Comparison of ENCODE assay signal across 14 mouse cellular contexts in the genomic region with DNA sequence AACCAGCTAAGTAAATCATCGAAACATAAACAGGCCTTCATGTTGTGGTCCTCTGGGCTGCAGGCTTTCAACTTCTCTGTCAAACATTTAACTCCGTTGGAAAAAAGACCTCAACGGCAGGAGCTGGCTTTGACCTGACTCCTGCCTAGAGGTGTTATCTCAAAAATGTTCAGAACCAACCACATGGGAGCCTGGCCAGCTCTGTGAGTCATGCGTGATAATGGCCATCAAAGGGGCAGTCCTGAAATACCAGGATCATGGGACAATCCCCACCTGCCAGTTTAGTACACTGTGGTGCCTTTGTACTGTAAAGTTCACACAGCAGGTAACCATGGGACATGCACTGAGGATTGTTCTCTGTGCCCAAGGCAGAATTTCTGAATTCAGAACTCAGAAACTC.
DNase-seq lines count a peak whose midpoint lies in the region; ATAC-seq and TF ChIP-seq lines count a peak whose summit lies in the region.
"Had no signal": no experiment of that assay in that cellular context is flagged by ENCODE, and none has a peak within 500 bp of the region (broad histone marks: within the 10 kb centered on the region; RNA-seq: fewer than 3 reads in every experiment).

No protein-coding gene starts in this region.

- no peak overlapping the region for H3K9ac ChIP-seq in forebrain, embryonic 14.5 days (ENCODE audit: low read length)
- H3K9ac ChIP-seq in forebrain, postnatal 0 days: no peak overlapping the region
- H3K9ac ChIP-seq in heart, adult 2 months (ENCODE audit: low read depth, low read length): no peak overlapping the region
- H3K9ac ChIP-seq in neural tube, embryonic 15.5 days (replicated peaks): no peak overlapping the region
- no peak overlapping the region for H3K9ac ChIP-seq in hindbrain, embryonic 11.5 days (ENCODE audit: low read depth, low read length)

- peaks cover 2% of the 10 kb centered on the region; the same call in 1 of the 2 replicates for H3K4me1 ChIP-seq in forebrain, embryonic 14.5 days (ENCODE audit: control insufficient read depth, insufficient read depth, low read length)
- H3K4me1 ChIP-seq in forebrain, postnatal 0 days (ENCODE audit: insufficient read depth): no peaks in the 10 kb centered on the region
- no peaks in the 10 kb centered on the region for H3K4me1 ChIP-seq in heart, adult 2 months (ENCODE audit: control insufficient read depth, insufficient read depth, low read length)
- peaks cover 4% of the 10 kb centered on the region; the same call in 1 of the 2 replicates for H3K4me1 ChIP-seq in neural tube, embryonic 15.5 days
- H3K4me1 ChIP-seq in hindbrain, embryonic 11.5 days (replicated peaks; ENCODE audit: control insufficient read depth, insufficient read depth, low read length): no peaks in the 10 kb centered on the region

- H3K27ac ChIP-seq in forebrain, embryonic 14.5 days (ENCODE audit: low read depth, low read length): no peak overlapping the region
- H3K27ac ChIP-seq in forebrain, postnatal 0 days (ENCODE audit: low read depth, low read length): no peak overlapping the region
- no peak overlapping the region for H3K27ac ChIP-seq in heart, adult 2 months
- H3K27ac ChIP-seq in neural tube, embryonic 15.5 days (replicated peaks): no peak overlapping the region
- H3K27ac ChIP-seq in hindbrain, embryonic 11.5 days (ENCODE audit: low read depth, low read length): no peak overlapping the region

- 60% methylated on average over 4 of the region's 4 CpGs for WGBS in forebrain, embryonic 14.5 days
- 62% methylated on average over 4 of the region's 4 CpGs for WGBS in forebrain, postnatal 0 days
- WGBS in heart, adult 2 months: 19% methylated on average over 4 of the region's 4 CpGs
- 56% methylated on average over 4 of the region's 4 CpGs for WGBS in neural tube, embryonic 15.5 days
- WGBS in hindbrain, embryonic 11.5 days: 68% methylated on average over 4 of the region's 4 CpGs

- intact Hi-C loops in heart, adult 2 months (cut with DNase I): no loop called here
- intact Hi-C loops in heart, postnatal 14 days (cut with DNase I): no loop called here

- H3K4me2 ChIP-seq in forebrain, embryonic 14.5 days (ENCODE audit: low read length): no peak overlapping the region
- H3K4me2 ChIP-seq in forebrain, postnatal 0 days (ENCODE audit: low read depth): no peak overlapping the region
- H3K4me2 ChIP-seq in neural tube, embryonic 15.5 days: no peak overlapping the region
- no peak overlapping the region for H3K4me2 ChIP-seq in hindbrain, embryonic 11.5 days (replicated peaks; ENCODE audit: low read depth, low read length)

- TF ChIP-seq POLR2A in heart, adult 2 months (IDR thresholded peaks at IDR 0.05; ENCODE audit: insufficient read depth, low read depth, low read length): no peak

- H3K27me3 ChIP-seq in forebrain, embryonic 14.5 days (replicated peaks; ENCODE audit: control insufficient read depth, insufficient read depth, low read length): no peaks in the 10 kb centered on the region
- H3K27me3 ChIP-seq in forebrain, postnatal 0 days (ENCODE audit: insufficient read depth, low read length): no peaks in the 10 kb centered on the region
- no peaks in the 10 kb centered on the region for H3K27me3 ChIP-seq in heart, adult 2 months (ENCODE audit: control insufficient read depth, insufficient read depth, low read length)
- H3K27me3 ChIP-seq in neural tube, embryonic 15.5 days (replicated peaks): no peaks in the 10 kb centered on the region
- H3K27me3 ChIP-seq in hindbrain, embryonic 11.5 days (ENCODE audit: control insufficient read depth, insufficient read depth, low read length): no peaks in the 10 kb centered on the region

- peak; percentile 81 for TF ChIP-seq EP300 in heart, adult 2 months (IDR thresholded peaks at IDR 0.05; ENCODE audit: insufficient read depth, low read depth, low read length)

- no peak overlapping the region for H3K4me3 ChIP-seq in forebrain, embryonic 14.5 days (ENCODE audit: low read depth, low read length)
- no peak overlapping the region for H3K4me3 ChIP-seq in forebrain, postnatal 0 days (ENCODE audit: low read depth, low read length)
- no peak overlapping the region for H3K4me3 ChIP-seq in heart, adult 2 months
- H3K4me3 ChIP-seq in neural tube, embryonic 15.5 days (replicated peaks): no peak overlapping the region
- no peak overlapping the region for H3K4me3 ChIP-seq in hindbrain, embryonic 11.5 days (ENCODE audit: low read depth, low read length)
- H3K4me3 ChIP-seq: myocyte had no signal

- TF ChIP-seq CTCF in forebrain, postnatal 0 days (IDR thresholded peaks at IDR 0.05; ENCODE audit: low read depth): no peak
- TF ChIP-seq CTCF in heart, adult 2 months (IDR thresholded peaks at IDR 0.05): no peak

- ATAC-seq in forebrain, embryonic 14.5 days: no peak
- ATAC-seq in forebrain, postnatal 0 days: no peak
- ATAC-seq in neural tube, embryonic 15.5 days (ENCODE audit: low FRiP score): no peak
- no peak for ATAC-seq in hindbrain, embryonic 11.5 days (ENCODE audit: low FRiP score)

- no peaks in the 10 kb centered on the region for H3K9me3 ChIP-seq in forebrain, embryonic 14.5 days (replicated peaks; ENCODE audit: control insufficient read depth, low read length)
- H3K9me3 ChIP-seq in forebrain, postnatal 0 days (ENCODE audit: low read length): no peaks in the 10 kb centered on the region
- no peaks in the 10 kb centered on the region for H3K9me3 ChIP-seq in neural tube, embryonic 15.5 days (replicated peaks)
- no peaks in the 10 kb centered on the region for H3K9me3 ChIP-seq in hindbrain, embryonic 11.5 days (ENCODE audit: control insufficient read depth, low read length)

- H3K36me3 ChIP-seq in forebrain, embryonic 14.5 days (ENCODE audit: control insufficient read depth, insufficient read depth, low read length): no peaks in the 10 kb centered on the region
- no peaks in the 10 kb centered on the region for H3K36me3 ChIP-seq in forebrain, postnatal 0 days (ENCODE audit: insufficient read depth)
- H3K36me3 ChIP-seq in heart, adult 2 months (ENCODE audit: control insufficient read depth, insufficient read depth, low read length): no peaks in the 10 kb centered on the region
- no peaks in the 10 kb centered on the region for H3K36me3 ChIP-seq in neural tube, embryonic 15.5 days
- no peaks in the 10 kb centered on the region for H3K36me3 ChIP-seq in hindbrain, embryonic 11.5 days (ENCODE audit: control insufficient read depth, insufficient read depth, low read length)
- H3K36me3 ChIP-seq: G1E had no signal

- no peaks in the 10 kb centered on the region for H3K79me2 ChIP-seq in heart, adult 2 months (replicated peaks; ENCODE audit: control insufficient read depth, insufficient read depth, low read length)

- peak; percentile 16 for DNase-seq in forebrain, embryonic 14.5 days (ENCODE audit: low spot score)
- no peak for DNase-seq in forebrain, postnatal 0 days
- DNase-seq in heart, adult 2 months: peak; percentile 42 to 56
- peak; percentile 44 to 66 for DNase-seq in heart, postnatal 14 days
- peak; percentile 6 for DNase-seq in lung, postnatal 10 days
- DNase-seq in hindbrain, embryonic 11.5 days (ENCODE audit: low spot score): no peak
- no peak for DNase-seq in spleen, postnatal 36 days (ENCODE audit: low spot score in 2 of 2)
- DNase-seq: B cell, adult 2 months; kidney, postnatal 25 days; liver; thymus, postnatal 4 days had no signal

Comparison
In these comparisons a context has a peak if more than half of its experiments do, and no peak if none do; other contexts are left out.
1. DNase-seq: peak in forebrain, embryonic 14.5 days (single experiment), heart, adult 2 months (2 of 2), heart, postnatal 14 days (2 of 2) and lung, postnatal 10 days (single experiment); none in forebrain, postnatal 0 days (single experiment), hindbrain, embryonic 11.5 days (single experiment) and spleen, postnatal 36 days (0 of 2).